Mouse (Mus musculus): ENCODE measurements around the gene Slc17a4. TPM values are rescaled to one million over a fixed set of nuclear protein-coding genes. Genes with fewer than 3 reads are reported as not detected.

The Slc17a4 gene
- polyA plus RNA-seq, 1 experiment from 2014 or later, result not detected

GRCm38 (mm10) chr13:23861815-23862214 lies 53.0 kb downstream of the Slc17a4 start:
- ATAC-seq (ENCODE audit: low FRiP score), result no peak
- DNase-seq (ENCODE audit: low spot score), result no peak

GRCm38 (mm10) chr13:23856401-23856800 lies 58.4 kb downstream of the Slc17a4 start:
- Histone ChIP-seq H3K36me3 (ENCODE audit: control insufficient read depth, insufficient read depth, low read length) (no peaks in the 10 kb centered on the region), H3K27ac (ENCODE audit: low read depth, low read length) (no peak overlapping the region), H3K4me2 (replicated peaks; ENCODE audit: low read depth, low read length) (no peak overlapping the region), H3K9me3 (ENCODE audit: control insufficient read depth, low read length) (no peaks in the 10 kb centered on the region), H3K27me3 (ENCODE audit: control insufficient read depth, insufficient read depth, low read length) (no peaks in the 10 kb centered on the region), H3K4me3 (ENCODE audit: low read depth, low read length) (no peak overlapping the region), H3K9ac (ENCODE audit: low read depth, low read length) (no peak overlapping the region), H3K4me1 (replicated peaks; ENCODE audit: control insufficient read depth, insufficient read depth, low read length) (0 out of 2 replicates have a peak, but pooled peaks cover under 1% of the 10 kb centered on the region)
- WGBS, result 78% methylated on average over 3 of the region's 3 CpGs
- DNase-seq (ENCODE audit: low spot score), result no peak
- ATAC-seq (ENCODE audit: low FRiP score), result no peak

More at GRCm38 (mm10) chr13:23861815-23862214, 53.0 kb downstream of the Slc17a4 start:
- no peaks in the 10 kb centered on the region for H3K36me3 ChIP-seq (ENCODE audit: control insufficient read depth, insufficient read depth, low read length)
- H3K9ac ChIP-seq (ENCODE audit: low read depth, low read length), result no peak overlapping the region
- H3K9me3 ChIP-seq (ENCODE audit: control insufficient read depth, low read length), result no peaks in the 10 kb centered on the region
- no peak overlapping the region for H3K27ac ChIP-seq (ENCODE audit: low read depth, low read length)
- no peak overlapping the region for H3K4me2 ChIP-seq (replicated peaks; ENCODE audit: low read depth, low read length)
- H3K4me3 ChIP-seq (ENCODE audit: low read depth, low read length), result no peak overlapping the region
- H3K27me3 ChIP-seq (ENCODE audit: control insufficient read depth, insufficient read depth, low read length), result no peaks in the 10 kb centered on the region
- no peaks in the 10 kb centered on the region for H3K4me1 ChIP-seq (replicated peaks; ENCODE audit: control insufficient read depth, insufficient read depth, low read length)

GRCm38 (mm10) chr13:23849299-23849698 lies 65.5 kb downstream of the Slc17a4 start:
- no peaks in the 10 kb centered on the region for H3K9me3 ChIP-seq (ENCODE audit: control insufficient read depth, low read length)
- H3K4me1 ChIP-seq (replicated peaks; ENCODE audit: control insufficient read depth, insufficient read depth, low read length), result 0 out of 2 replicates have a peak, but pooled peaks cover 2% of the 10 kb centered on the region
- H3K4me3 ChIP-seq (ENCODE audit: low read depth, low read length), result no peak overlapping the region
- no peak for DNase-seq (ENCODE audit: low spot score)
- WGBS, result 88% methylated on average over 2 of the region's 2 CpGs
- H3K4me2 ChIP-seq (replicated peaks; ENCODE audit: low read depth, low read length), result no peak overlapping the region
- no peak overlapping the region for H3K9ac ChIP-seq (ENCODE audit: low read depth, low read length)
- H3K27ac ChIP-seq (ENCODE audit: low read depth, low read length), result no peak overlapping the region
- no peaks in the 10 kb centered on the region for H3K36me3 ChIP-seq (ENCODE audit: control insufficient read depth, insufficient read depth, low read length)
- ATAC-seq (ENCODE audit: low FRiP score), result no peak
- no peaks in the 10 kb centered on the region for H3K27me3 ChIP-seq (ENCODE audit: control insufficient read depth, insufficient read depth, low read length)

Other genes with a start within 250 kb of the Slc17a4 start
- gene Hist1h2ac, start 231.1 kb downstream of the Slc17a4 start, polyA plus RNA-seq (2014; fragmentation: Nextera tagmentation; extraction: Ambion mirVana), result 0.79 and 0.84 TPM in 2 replicates
- 21.0 and 26.1 TPM in 2 replicates for gene Hist1h2bc, start 230.8 kb downstream of the Slc17a4 start, polyA plus RNA-seq (2014; fragmentation: Nextera tagmentation; extraction: Ambion mirVana)
- gene Hist1h1t, start 219.2 kb downstream of the Slc17a4 start, polyA plus RNA-seq (2014; fragmentation: Nextera tagmentation; extraction: Ambion mirVana), result 0.17 TPM in 1 of 2 replicates, not detected in the other
- gene Hist1h4c, start 216.6 kb downstream of the Slc17a4 start, polyA plus RNA-seq (2014; fragmentation: Nextera tagmentation; extraction: Ambion mirVana), result 4.5 and 4.9 TPM in 2 replicates
- 3.4 and 4.2 TPM in 2 replicates for gene Hfe, start 204.2 kb downstream of the Slc17a4 start, polyA plus RNA-seq (2014; fragmentation: Nextera tagmentation; extraction: Ambion mirVana)
- gene Hist1h1c, start 176.2 kb downstream of the Slc17a4 start, polyA plus RNA-seq (2014; fragmentation: Nextera tagmentation; extraction: Ambion mirVana), result 14.9 and 16.7 TPM in 2 replicates
- 10.7 and 11.3 TPM in 2 replicates for gene Hist1h3c, start 169.4 kb downstream of the Slc17a4 start, polyA plus RNA-seq (2014; fragmentation: Nextera tagmentation; extraction: Ambion mirVana)
- 1.4 and 3.0 TPM in 2 replicates for gene Hist1h2bb, start 168.3 kb downstream of the Slc17a4 start, polyA plus RNA-seq (2014; fragmentation: Nextera tagmentation; extraction: Ambion mirVana)
- 42.5 and 50.0 TPM in 2 replicates for gene Hist1h2ab, start 163.9 kb downstream of the Slc17a4 start, polyA plus RNA-seq (2014; fragmentation: Nextera tagmentation; extraction: Ambion mirVana)
- 6.5 and 10.7 TPM in 2 replicates for gene Hist1h3b, start 162.7 kb downstream of the Slc17a4 start, polyA plus RNA-seq (2014; fragmentation: Nextera tagmentation; extraction: Ambion mirVana)
- gene Hist1h4b, start 158.0 kb downstream of the Slc17a4 start, polyA plus RNA-seq (2014; fragmentation: Nextera tagmentation; extraction: Ambion mirVana), result 3.6 and 4.8 TPM in 2 replicates
- 0.32 TPM in 1 of 2 replicates, not detected in the other for gene Hist1h4a, start 153.8 kb downstream of the Slc17a4 start, polyA plus RNA-seq (2014; fragmentation: Nextera tagmentation; extraction: Ambion mirVana)
- gene Hist1h3a, start 152.6 kb downstream of the Slc17a4 start, polyA plus RNA-seq (2014; fragmentation: Nextera tagmentation; extraction: Ambion mirVana), result 3.4 and 5.3 TPM in 2 replicates
- gene Hist1h1a, start 151.3 kb downstream of the Slc17a4 start, polyA plus RNA-seq (2014; fragmentation: Nextera tagmentation; extraction: Ambion mirVana), result 2.4 and 3.7 TPM in 2 replicates
- gene Trim38, start 145.1 kb downstream of the Slc17a4 start, polyA plus RNA-seq (2014; fragmentation: Nextera tagmentation; extraction: Ambion mirVana), result not detected in 2 replicates
- not detected in 2 replicates for gene Slc17a2, start 108.0 kb downstream of the Slc17a4 start, polyA plus RNA-seq (2014; fragmentation: Nextera tagmentation; extraction: Ambion mirVana)
- not detected in 2 replicates for gene Slc17a3, start 75.6 kb downstream of the Slc17a4 start, polyA plus RNA-seq (2014; fragmentation: Nextera tagmentation; extraction: Ambion mirVana)
- gene Slc17a1, start 47.3 kb downstream of the Slc17a4 start, polyA plus RNA-seq (2014; fragmentation: Nextera tagmentation; extraction: Ambion mirVana), result not detected in 2 replicates
- not detected in 2 replicates for gene Hist1h2ba, start 19.1 kb upstream of the Slc17a4 start, polyA plus RNA-seq (2014; fragmentation: Nextera tagmentation; extraction: Ambion mirVana)
- not detected in 2 replicates for gene Hist1h2aa, start 19.5 kb upstream of the Slc17a4 start, polyA plus RNA-seq (2014; fragmentation: Nextera tagmentation; extraction: Ambion mirVana)
- 0.15 and 0.35 TPM in 2 replicates for gene Scgn, start 76.2 kb upstream of the Slc17a4 start, polyA plus RNA-seq (2014; fragmentation: Nextera tagmentation; extraction: Ambion mirVana)

Data from hindbrain, embryonic 11.5 days (tissue).